ENCODE assay signal across 15 mouse cellular contexts in the genomic region with DNA sequence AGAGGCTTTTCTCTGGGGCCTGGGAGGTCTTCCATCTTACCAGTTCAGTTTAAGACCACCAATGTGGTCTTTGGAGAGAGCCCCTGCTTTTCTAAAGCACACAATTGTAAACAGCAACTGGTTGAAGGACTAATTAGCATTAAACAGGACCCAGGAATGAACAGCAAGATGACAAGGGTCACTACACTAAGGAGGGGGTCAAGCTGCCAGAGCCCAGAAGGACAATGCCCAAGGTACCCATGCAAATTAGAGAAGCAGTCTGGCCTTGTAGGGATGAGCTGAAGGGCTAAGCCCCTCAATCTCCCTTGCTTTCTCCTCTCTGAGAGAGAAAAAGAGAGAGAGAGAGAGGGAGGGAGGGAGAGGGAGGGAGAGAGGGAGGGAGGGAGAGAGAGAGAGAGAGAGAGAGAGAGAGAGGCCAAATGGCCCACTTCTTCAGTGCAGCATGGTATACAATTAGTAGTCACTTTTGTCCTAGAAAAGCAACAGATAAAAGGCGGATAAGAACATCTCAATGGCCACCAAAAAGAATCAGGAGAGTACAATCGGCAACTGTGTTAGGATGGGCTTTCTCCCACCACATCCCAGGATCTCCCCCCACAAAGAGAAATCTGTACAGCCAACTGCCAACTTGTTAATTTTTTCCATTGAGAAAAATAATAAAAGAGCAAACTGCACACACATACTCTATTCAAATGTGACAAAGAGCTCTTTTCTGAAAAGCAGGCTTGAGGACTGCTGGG.
A peak's percentile ranks its signal among the peaks of the same experiment; 100 is the strongest.
DNase-seq lines count a peak whose midpoint lies in the region; ATAC-seq lines count a peak whose summit lies in the region.
"Had no signal": no experiment of that assay in that cellular context is flagged by ENCODE, and none has a peak within 500 bp of the region (broad histone marks: within the 10 kb centered on the region; RNA-seq: fewer than 3 reads in every experiment).

No protein-coding gene starts in this region.

- intact Hi-C loops in left cerebral cortex, postnatal 25 days (cut with DNase I), result loop anchor here (5.0 kb wide), 1 partner anchor 88 kb away; the partner anchor contains the start of gene Tmtc2

- no peaks in the 10 kb centered on the region for H3K36me3 ChIP-seq in embryonic facial prominence, embryonic 14.5 days (ENCODE audit: control insufficient read depth, insufficient read depth, low read length)
- no peaks in the 10 kb centered on the region for H3K36me3 ChIP-seq in hindbrain, embryonic 11.5 days (ENCODE audit: control insufficient read depth, insufficient read depth, low read length)
- no peaks in the 10 kb centered on the region for H3K36me3 ChIP-seq in midbrain, embryonic 13.5 days
- H3K36me3 ChIP-seq in heart, embryonic 10.5 days, result no peaks in the 10 kb centered on the region
- H3K36me3 ChIP-seq: hindbrain, embryonic 15.5 days; liver, embryonic 13.5 days had no signal

- no peaks in the 10 kb centered on the region for H3K27me3 ChIP-seq in embryonic facial prominence, embryonic 14.5 days (replicated peaks; ENCODE audit: control insufficient read depth, insufficient read depth, low read length)
- H3K27me3 ChIP-seq in hindbrain, embryonic 11.5 days (ENCODE audit: control insufficient read depth, insufficient read depth, low read length), result no peaks in the 10 kb centered on the region; the same call in 1 of the 2 replicates
- H3K27me3 ChIP-seq in midbrain, embryonic 13.5 days, result peaks cover 11% of the 10 kb centered on the region
- no peaks in the 10 kb centered on the region for H3K27me3 ChIP-seq in heart, embryonic 10.5 days (ENCODE audit: insufficient read depth, poor library complexity, severe bottlenecking)
- H3K27me3 ChIP-seq: embryonic facial prominence, embryonic 13.5 days; hindbrain, embryonic 15.5 days; liver, embryonic 13.5 days; megakaryocyte, embryonic 14.5 days had no signal

- peak; percentile 74; the same call in 1 of the 2 replicates for ATAC-seq in embryonic facial prominence, embryonic 14.5 days (ENCODE audit: low read depth)
- peak; percentile 92 for ATAC-seq in hindbrain, embryonic 11.5 days (ENCODE audit: low FRiP score)
- ATAC-seq in midbrain, embryonic 13.5 days, result peak; percentile 82
- ATAC-seq: lung, postnatal 0 days had no signal

- no peak overlapping the region for H3K9ac ChIP-seq in embryonic facial prominence, embryonic 14.5 days (ENCODE audit: low read depth, low read length)
- no peak overlapping the region for H3K9ac ChIP-seq in hindbrain, embryonic 11.5 days (ENCODE audit: low read depth, low read length)
- H3K9ac ChIP-seq in midbrain, embryonic 13.5 days (replicated peaks), result no peak overlapping the region
- H3K9ac ChIP-seq: embryonic facial prominence, embryonic 13.5 days; hindbrain, embryonic 15.5 days; liver, embryonic 13.5 days had no signal

- 74% methylated on average over 2 of the region's 2 CpGs for WGBS in embryonic facial prominence, embryonic 14.5 days
- 27% methylated on average over 2 of the region's 2 CpGs for WGBS in hindbrain, embryonic 11.5 days
- WGBS in midbrain, embryonic 13.5 days, result 14% methylated on average over 2 of the region's 2 CpGs
- 79% methylated on average over 2 of the region's 2 CpGs for WGBS in heart, embryonic 10.5 days

- no peak overlapping the region for H3K4me2 ChIP-seq in embryonic facial prominence, embryonic 14.5 days (ENCODE audit: low read depth, low read length)
- H3K4me2 ChIP-seq in hindbrain, embryonic 11.5 days (replicated peaks; ENCODE audit: low read depth, low read length), result no peak overlapping the region
- H3K4me2 ChIP-seq in midbrain, embryonic 13.5 days (replicated peaks), result no peak overlapping the region
- H3K4me2 ChIP-seq: embryonic facial prominence, embryonic 13.5 days; hindbrain, embryonic 15.5 days; liver, embryonic 13.5 days had no signal

- H3K4me1 ChIP-seq in embryonic facial prominence, embryonic 14.5 days (ENCODE audit: control insufficient read depth, insufficient read depth, low read length), result no peaks in the 10 kb centered on the region; the same call in 1 of the 2 replicates
- no peaks in the 10 kb centered on the region for H3K4me1 ChIP-seq in hindbrain, embryonic 11.5 days (replicated peaks; ENCODE audit: control insufficient read depth, insufficient read depth, low read length)
- peaks cover 22% of the 10 kb centered on the region for H3K4me1 ChIP-seq in midbrain, embryonic 13.5 days (replicated peaks)
- no peaks in the 10 kb centered on the region for H3K4me1 ChIP-seq in heart, embryonic 10.5 days
- H3K4me1 ChIP-seq: embryonic facial prominence, embryonic 13.5 days; liver, embryonic 13.5 days; megakaryocyte, embryonic 14.5 days had no signal

- H3K4me3 ChIP-seq in embryonic facial prominence, embryonic 14.5 days (ENCODE audit: low read depth, low read length), result no peak overlapping the region
- no peak overlapping the region for H3K4me3 ChIP-seq in hindbrain, embryonic 11.5 days (ENCODE audit: low read depth, low read length)
- H3K4me3 ChIP-seq in midbrain, embryonic 13.5 days (replicated peaks), result no peak overlapping the region
- no peak overlapping the region for H3K4me3 ChIP-seq in heart, embryonic 10.5 days
- H3K4me3 ChIP-seq: embryonic facial prominence, embryonic 13.5 days; hindbrain, embryonic 15.5 days; liver, embryonic 13.5 days; megakaryocyte, embryonic 14.5 days had no signal

- H3K9me3 ChIP-seq in embryonic facial prominence, embryonic 14.5 days (ENCODE audit: control insufficient read depth, low read length), result no peaks in the 10 kb centered on the region
- no peaks in the 10 kb centered on the region for H3K9me3 ChIP-seq in hindbrain, embryonic 11.5 days (ENCODE audit: control insufficient read depth, low read length)
- no peaks in the 10 kb centered on the region for H3K9me3 ChIP-seq in midbrain, embryonic 13.5 days
- no peaks in the 10 kb centered on the region for H3K9me3 ChIP-seq in heart, embryonic 10.5 days
- H3K9me3 ChIP-seq: embryonic facial prominence, embryonic 13.5 days; hindbrain, embryonic 15.5 days; liver, embryonic 13.5 days; megakaryocyte, embryonic 14.5 days had no signal

- H3K27ac ChIP-seq in embryonic facial prominence, embryonic 14.5 days (replicated peaks; ENCODE audit: low read depth, low read length), result no peak overlapping the region
- no peak overlapping the region for H3K27ac ChIP-seq in hindbrain, embryonic 11.5 days (ENCODE audit: low read depth, low read length)
- H3K27ac ChIP-seq in midbrain, embryonic 13.5 days, result no peak overlapping the region
- no peak overlapping the region for H3K27ac ChIP-seq in heart, embryonic 10.5 days
- H3K27ac ChIP-seq: embryonic facial prominence, embryonic 13.5 days; hindbrain, embryonic 15.5 days; liver, embryonic 13.5 days had no signal

- DNase-seq in embryo, embryonic 10.5 days (ENCODE audit: low spot score), result peak; percentile 75
- no peak for DNase-seq in embryonic facial prominence, embryonic 14.5 days (ENCODE audit: low spot score)
- DNase-seq in hindbrain, embryonic 11.5 days (ENCODE audit: low spot score), result peak; percentile 46
- no peak for DNase-seq in right cerebral cortex, postnatal 36 days (ENCODE audit: low spot score in 2 of 2)
- DNase-seq in left cerebral cortex, postnatal 25 days (ENCODE audit: low spot score in 2 of 2), result no peak
- no peak for DNase-seq in kidney, postnatal 10 days
- no peak for DNase-seq in heart, embryonic 10.5 days (ENCODE audit: low spot score)
- DNase-seq: cerebellum, adult 11-12 months; kidney, adult 9 months; liver, embryonic 13.5 days had no signal

Comparison
In these comparisons a context has a peak if more than half of its experiments do, and no peak if none do; other contexts are left out.
1. DNase-seq: peak in embryo, embryonic 10.5 days (single experiment) and hindbrain, embryonic 11.5 days (single experiment); none in embryonic facial prominence, embryonic 14.5 days (single experiment), right cerebral cortex, postnatal 36 days (0 of 2), left cerebral cortex, postnatal 25 days (0 of 2), kidney, postnatal 10 days (single experiment) and heart, embryonic 10.5 days (single experiment).
2. Peak in every context shown above with its lines, with median percentiles within 50 percentile points of each other: ATAC-seq.